Mouse (Mus musculus) midbrain, embryonic 12.5 days (tissue): ENCODE data around the gene Efna5. TPM values are rescaled to one million over a fixed set of nuclear protein-coding genes. Genes with fewer than 3 reads are reported as not detected.

Experiments
- ATAC-seq: fragments of 200-750 bp; cut with Nextera tagmentation; 2 replicates; pipeline ENCODE4 v1.8.0; 2017; ENCODE audit warnings: low read depth, moderate TSS enrichment, moderate library complexity; ENCODE audit not compliant: low FRiP score
- H3K27ac ChIP-seq: fragments of 300-500 bp; sonication (generic); replicated peaks from 2 replicates; pipeline ENCODE4 v1.5.1; 2016; ENCODE audit warnings: mild to moderate bottlenecking
- H3K27me3 ChIP-seq: fragments of 300-500 bp; sonication (generic); 2 replicates; pipeline ENCODE4 v1.6.1; 2016; ENCODE audit warnings: mild to moderate bottlenecking
- H3K36me3 ChIP-seq: fragments of 300-500 bp; sonication (generic); 2 replicates; pipeline ENCODE4 v1.6.1; 2016
- H3K4me1 ChIP-seq: fragments of 300-500 bp; sonication (generic); 2 replicates; pipeline ENCODE4 v1.6.1; 2016
- H3K4me2 ChIP-seq: fragments of 300-500 bp; sonication (generic); replicated peaks from 2 replicates; pipeline ENCODE4 v1.6.1; 2016; ENCODE audit warnings: mild to moderate bottlenecking, moderate library complexity
- H3K4me3 ChIP-seq: fragments of 300-500 bp; sonication (generic); 2 replicates; pipeline ENCODE4 v1.5.1; 2016; ENCODE audit warnings: mild to moderate bottlenecking
- H3K9ac ChIP-seq: fragments of 300-500 bp; sonication (generic); replicated peaks from 2 replicates; pipeline ENCODE4 v1.6.1; 2016; ENCODE audit warnings: mild to moderate bottlenecking, moderate library complexity
- H3K9me3 ChIP-seq: fragments of 300-500 bp; sonication (generic); 2 replicates; pipeline ENCODE4 v1.6.1; 2016; ENCODE audit warnings: mild to moderate bottlenecking
- WGBS: fragments of 180-500 bp; shearing (Covaris S2); methylation state at CpG from one replicate; pipeline ENCODE4 v1.1.7; 2016; 5-methylcytosine and 5-hydroxymethylcytosine counted together
- polyA plus RNA-seq: library from polyadenylated mRNA; unstranded; fragments of >200 nt; fragmentation: Nextera tagmentation; extraction: Ambion mirVana; gene quantifications from 2 replicates; pipeline ENCODE4 v1.2.1, GENCODE M21; 2016

Gene Efna5
- polyA plus RNA-seq, 1 experiment from 2014 or later: 115 TPM

- peak; percentile 64 for ATAC-seq
- H3K27ac ChIP-seq: no peak overlapping the region
- H3K9ac ChIP-seq: no peak overlapping the region
- no peaks in the 10 kb centered on the region for H3K36me3 ChIP-seq
- peaks cover 71% of the 10 kb centered on the region for H3K4me1 ChIP-seq
- H3K4me2 ChIP-seq: no peak overlapping the region; the same call in 1 of the 2 replicates
- H3K27me3 ChIP-seq: peaks cover 50% of the 10 kb centered on the region
- no peaks in the 10 kb centered on the region for H3K9me3 ChIP-seq
- WGBS: 21% methylated on average over 4 of the region's 4 CpGs
- no peak overlapping the region for H3K4me3 ChIP-seq
Observed at GRCm38 (mm10) chr17:62785781-62786601, 95.1 kb downstream of the Efna5 start.

DNA sequence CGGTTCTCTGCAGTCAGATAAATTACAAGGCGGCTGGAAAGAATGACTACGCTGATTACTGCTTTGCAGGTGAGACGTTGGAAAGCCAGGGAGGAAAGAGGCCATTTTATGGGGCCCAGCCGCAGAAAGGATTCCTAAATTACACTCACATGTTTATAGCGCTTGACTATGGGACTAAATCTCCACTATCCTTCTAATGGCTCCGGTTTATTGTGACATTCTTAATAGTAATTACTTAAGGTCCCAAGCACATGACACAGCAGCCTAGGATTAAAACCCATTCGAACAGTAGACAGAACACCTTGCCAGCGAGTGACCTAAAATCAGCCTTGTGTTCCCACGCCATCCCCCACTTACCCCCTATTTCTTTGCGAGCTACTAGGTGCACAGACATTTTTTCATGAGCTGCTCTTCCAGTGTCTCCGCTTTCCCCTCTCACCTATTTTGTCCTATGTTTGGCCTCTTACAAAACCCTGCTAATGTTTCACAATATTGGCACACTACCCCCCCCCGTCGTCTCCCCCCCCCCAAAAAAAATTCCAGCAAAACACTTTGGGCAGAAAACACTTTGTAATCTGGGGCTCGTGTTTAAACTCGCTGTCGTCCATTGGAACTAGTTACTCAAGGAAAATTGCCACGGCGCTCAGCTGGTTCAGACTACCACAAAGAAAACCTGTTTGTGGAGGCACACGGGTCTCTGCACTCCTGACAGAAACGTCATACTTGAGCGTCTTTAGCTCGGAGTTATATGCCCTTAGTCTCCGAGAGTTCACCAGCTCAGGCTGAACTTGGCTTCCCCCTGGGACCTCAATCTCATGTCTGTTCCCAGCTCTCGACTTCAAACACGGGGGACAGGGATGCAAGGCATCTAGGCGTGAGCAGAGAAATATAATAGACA, 96.6 kb downstream of the Efna5 start:
- Histone ChIP-seq H3K27ac (no peak overlapping the region), H3K27me3 (peaks cover 51% of the 10 kb centered on the region), H3K4me2 (peak overlapping the region; percentile 49), H3K9me3 (no peaks in the 10 kb centered on the region), H3K36me3 (no peaks in the 10 kb centered on the region), H3K4me3 (peak overlapping the region; percentile 25), H3K4me1 (peaks cover 66% of the 10 kb centered on the region), H3K9ac (no peak overlapping the region)
- WGBS: 18% methylated on average over 27 of the region's 27 CpGs
- peak; percentile 7; the same call in 1 of the 2 replicates for ATAC-seq

DNA sequence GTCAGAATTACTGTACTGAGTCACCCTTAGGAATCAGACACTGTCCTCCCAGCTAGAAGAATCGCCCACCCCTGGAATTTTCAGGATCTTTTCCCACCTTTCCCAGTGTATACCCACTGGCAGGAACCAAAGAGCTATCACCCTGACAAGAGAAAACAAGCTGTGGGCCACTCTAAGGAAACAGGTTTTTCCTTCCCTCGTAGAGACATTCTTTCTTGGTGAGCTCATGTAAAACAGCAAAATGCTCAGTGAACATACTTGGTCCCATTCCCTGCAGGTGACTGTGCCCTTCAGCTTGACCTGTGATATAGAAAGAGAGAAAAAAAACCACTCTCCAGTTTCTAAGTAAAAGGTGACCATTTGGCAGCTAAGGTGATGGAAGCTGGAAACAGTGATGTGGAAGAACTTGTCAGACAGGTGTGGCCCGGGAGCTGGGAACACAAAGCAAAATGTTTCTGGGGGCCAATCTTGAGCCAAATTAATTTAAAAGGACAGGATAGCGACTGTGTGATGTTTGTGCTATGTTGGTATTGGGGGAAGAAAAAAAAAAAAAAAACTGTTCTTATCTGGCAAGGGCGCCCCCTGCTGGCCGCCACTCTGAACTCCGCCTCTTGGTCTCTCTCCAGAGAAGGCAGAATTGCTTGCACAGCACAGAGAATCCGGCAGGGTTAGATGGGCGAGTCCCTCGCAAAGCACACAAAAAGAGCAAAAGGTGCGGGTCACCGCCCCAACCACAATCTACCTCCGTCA, 97.4 kb downstream of the Efna5 start:
- no peak overlapping the region for H3K27ac ChIP-seq
- no peaks in the 10 kb centered on the region for H3K9me3 ChIP-seq
- 16% methylated on average over 13 of the region's 13 CpGs for WGBS
- H3K27me3 ChIP-seq: peaks cover 48% of the 10 kb centered on the region
- peak overlapping the region; percentile 25 for H3K4me3 ChIP-seq
- H3K4me2 ChIP-seq: peak overlapping the region; percentile 49
- peak; percentile 42; the same call in 1 of the 2 replicates for ATAC-seq
- no peak overlapping the region for H3K9ac ChIP-seq
- H3K4me1 ChIP-seq: peaks cover 59% of the 10 kb centered on the region
- H3K36me3 ChIP-seq: no peaks in the 10 kb centered on the region

GRCm38 (mm10) chr17:62782826-62783404, 98.2 kb downstream of the Efna5 start:
- Histone ChIP-seq H3K27ac (no peak overlapping the region), H3K27me3 (peaks cover 43% of the 10 kb centered on the region), H3K9me3 (no peaks in the 10 kb centered on the region), H3K4me2 (no peak overlapping the region), H3K9ac (0 out of 2 replicates have a peak overlapping the region, but pooled peaks have one; percentile 7), H3K36me3 (no peaks in the 10 kb centered on the region), H3K4me1 (peaks cover 59% of the 10 kb centered on the region), H3K4me3 (no peak overlapping the region)
- ATAC-seq: no peak
- 66% methylated on average over 13 of the region's 13 CpGs for WGBS

DNA sequence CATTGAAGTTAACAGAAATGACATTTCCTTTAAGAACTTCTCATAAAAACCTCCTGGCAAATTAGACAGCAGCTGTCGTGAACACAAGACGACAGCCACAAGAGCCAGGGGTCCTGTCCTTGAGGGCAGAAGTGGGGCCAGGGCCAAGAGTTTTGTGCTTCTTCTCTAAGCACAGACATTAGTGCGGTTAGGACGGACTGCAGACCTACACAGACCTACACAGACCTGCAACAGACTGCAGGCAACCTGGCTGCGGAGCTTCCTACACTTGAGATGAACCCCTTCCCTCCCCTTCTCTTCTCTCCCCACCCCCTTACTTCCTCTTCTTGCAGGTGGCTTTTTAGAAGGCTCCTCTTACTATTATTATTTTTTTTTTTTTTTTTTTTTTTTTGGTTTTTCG, 100.0 kb downstream of the Efna5 start:
- H3K9me3 ChIP-seq: no peaks in the 10 kb centered on the region
- no peak overlapping the region for H3K9ac ChIP-seq
- 88% methylated on average over 6 of the region's 6 CpGs for WGBS
- no peak overlapping the region for H3K27ac ChIP-seq
- no peak overlapping the region for H3K4me2 ChIP-seq
- peaks cover 43% of the 10 kb centered on the region for H3K27me3 ChIP-seq
- no peak for ATAC-seq
- H3K36me3 ChIP-seq: no peaks in the 10 kb centered on the region
- peaks cover 48% of the 10 kb centered on the region for H3K4me1 ChIP-seq
- no peak overlapping the region for H3K4me3 ChIP-seq

DNA sequence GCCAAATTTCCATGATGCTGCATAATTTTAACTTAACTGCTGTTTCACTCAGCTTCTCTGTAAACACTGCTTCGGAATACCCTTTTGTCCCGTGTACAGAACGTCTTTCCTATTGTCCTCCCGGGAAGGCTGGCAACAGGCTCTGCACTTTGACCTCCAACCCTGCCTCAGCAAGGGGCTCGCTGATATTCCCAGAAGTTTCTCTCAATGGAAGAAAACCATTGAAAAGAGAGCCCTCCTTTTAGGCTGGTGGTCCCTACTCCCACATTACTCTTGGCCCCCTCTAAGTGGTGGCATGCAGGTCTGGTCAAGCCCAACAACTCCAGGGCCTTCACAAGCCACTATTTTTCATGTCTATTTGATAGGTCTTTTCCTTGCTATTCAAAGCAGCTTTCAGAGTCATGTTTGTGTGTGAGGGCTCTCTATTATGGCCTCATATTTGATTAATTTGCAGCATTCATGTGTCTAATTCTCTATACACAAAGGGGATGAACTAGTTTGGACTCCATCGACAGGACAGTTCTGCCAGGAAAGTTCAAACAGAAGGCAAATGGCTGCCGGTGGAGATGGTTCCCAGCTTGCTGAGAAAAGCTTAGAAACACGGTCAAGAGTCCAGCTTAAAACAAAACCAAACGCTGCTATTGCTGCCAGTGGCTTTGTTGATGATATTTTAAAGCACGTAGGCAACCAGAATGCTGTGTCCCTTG, 103.1 kb downstream of the Efna5 start:
- no peaks in the 10 kb centered on the region for H3K9me3 ChIP-seq
- ATAC-seq: no peak
- H3K4me3 ChIP-seq: no peak overlapping the region
- no peak overlapping the region for H3K4me2 ChIP-seq
- H3K36me3 ChIP-seq: no peaks in the 10 kb centered on the region
- H3K4me1 ChIP-seq: peaks cover 18% of the 10 kb centered on the region
- WGBS: 23% methylated on average over 10 of the region's 10 CpGs
- H3K27ac ChIP-seq: no peak overlapping the region
- H3K27me3 ChIP-seq: peaks cover 28% of the 10 kb centered on the region
- no peak overlapping the region for H3K9ac ChIP-seq

- Histone ChIP-seq H3K4me3 (no peak overlapping the region), H3K36me3 (no peaks in the 10 kb centered on the region), H3K4me2 (no peak overlapping the region), H3K4me1 (peaks cover 16% of the 10 kb centered on the region), H3K27me3 (peaks cover 20% of the 10 kb centered on the region), H3K9me3 (no peaks in the 10 kb centered on the region), H3K27ac (no peak overlapping the region), H3K9ac (no peak overlapping the region)
- ATAC-seq: no peak
- WGBS: 75% methylated on average over 3 of the region's 3 CpGs
Observed at GRCm38 (mm10) chr17:62776710-62777109, 104.4 kb downstream of the Efna5 start.

- no peak for ATAC-seq
- Histone ChIP-seq H3K9ac (no peak overlapping the region), H3K27me3 (peaks cover 17% of the 10 kb centered on the region), H3K36me3 (no peaks in the 10 kb centered on the region), H3K27ac (no peak overlapping the region), H3K9me3 (no peaks in the 10 kb centered on the region), H3K4me2 (no peak overlapping the region), H3K4me1 (peaks cover 14% of the 10 kb centered on the region), H3K4me3 (no peak overlapping the region)
- 76% methylated on average over 2 of the region's 2 CpGs for WGBS
Observed at GRCm38 (mm10) chr17:62775976-62776375, 105.1 kb downstream of the Efna5 start.

DNA sequence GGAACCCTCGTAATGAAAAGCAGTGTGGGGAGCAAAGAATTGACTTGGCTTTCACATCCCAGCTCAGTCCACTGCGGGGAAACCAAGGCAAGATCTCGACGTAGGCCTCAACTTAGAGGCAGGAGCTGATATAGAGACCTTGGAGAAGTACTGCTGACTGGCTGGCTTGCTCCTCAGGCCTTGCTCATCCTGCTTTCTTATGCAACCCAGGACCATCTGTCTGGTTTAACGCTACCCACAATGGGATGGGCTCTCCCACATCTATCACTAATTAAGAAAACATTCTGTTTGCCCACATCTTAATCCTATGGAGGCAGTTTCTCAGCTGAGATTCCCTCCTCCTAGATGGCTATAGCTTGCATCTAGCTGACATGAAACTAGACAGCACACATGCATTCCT, 105.7 kb downstream of the Efna5 start:
- Histone ChIP-seq H3K4me2 (no peak overlapping the region), H3K4me1 (peaks cover 13% of the 10 kb centered on the region), H3K4me3 (no peak overlapping the region), H3K9ac (no peak overlapping the region), H3K27ac (no peak overlapping the region), H3K9me3 (no peaks in the 10 kb centered on the region), H3K36me3 (no peaks in the 10 kb centered on the region), H3K27me3 (0 out of 2 replicates have a peak, but pooled peaks cover 11% of the 10 kb centered on the region)
- 85% methylated on average over 5 of the region's 5 CpGs for WGBS
- no peak for ATAC-seq

DNA sequence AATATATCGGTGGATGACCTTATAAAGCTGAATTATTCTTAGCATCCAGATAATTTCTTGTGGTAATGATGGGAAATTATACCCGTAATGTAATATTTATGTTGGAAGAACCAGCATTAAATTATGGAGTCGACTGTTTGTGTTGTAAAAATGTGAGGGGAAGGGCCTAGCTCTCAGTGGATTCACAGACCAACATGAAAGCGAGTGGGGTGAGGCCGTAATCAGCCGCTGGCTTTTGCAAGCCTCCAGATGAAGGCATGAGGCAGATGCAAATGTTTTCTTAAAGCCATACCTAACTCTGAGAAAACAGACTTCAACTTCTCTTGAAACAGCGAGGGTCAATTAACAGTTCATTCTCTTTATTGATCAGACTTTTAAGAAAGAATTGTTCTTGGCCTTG, 106.4 kb downstream of the Efna5 start:
- Histone ChIP-seq H3K4me2 (no peak overlapping the region), H3K4me1 (peaks cover 17% of the 10 kb centered on the region), H3K4me3 (no peak overlapping the region), H3K36me3 (no peaks in the 10 kb centered on the region), H3K27me3 (0 out of 2 replicates have a peak, but pooled peaks cover 6% of the 10 kb centered on the region), H3K9ac (no peak overlapping the region), H3K9me3 (no peaks in the 10 kb centered on the region), H3K27ac (no peak overlapping the region)
- ATAC-seq: no peak
- 92% methylated on average over 7 of the region's 7 CpGs for WGBS

GRCm38 (mm10) chr17:62766705-62767104, 114.4 kb downstream of the Efna5 start:
- 44% methylated on average over 4 of the region's 4 CpGs for WGBS
- Histone ChIP-seq H3K27ac (no peak overlapping the region), H3K9me3 (no peaks in the 10 kb centered on the region), H3K27me3 (no peaks in the 10 kb centered on the region), H3K4me3 (no peak overlapping the region), H3K36me3 (no peaks in the 10 kb centered on the region), H3K4me1 (peaks cover 10% of the 10 kb centered on the region; the same call in 1 of the 2 replicates), H3K4me2 (no peak overlapping the region), H3K9ac (no peak overlapping the region)
- no peak for ATAC-seq
